Mouse (Mus musculus): ENCODE results near the gene Nrarp.

Gene Nrarp

DNA sequence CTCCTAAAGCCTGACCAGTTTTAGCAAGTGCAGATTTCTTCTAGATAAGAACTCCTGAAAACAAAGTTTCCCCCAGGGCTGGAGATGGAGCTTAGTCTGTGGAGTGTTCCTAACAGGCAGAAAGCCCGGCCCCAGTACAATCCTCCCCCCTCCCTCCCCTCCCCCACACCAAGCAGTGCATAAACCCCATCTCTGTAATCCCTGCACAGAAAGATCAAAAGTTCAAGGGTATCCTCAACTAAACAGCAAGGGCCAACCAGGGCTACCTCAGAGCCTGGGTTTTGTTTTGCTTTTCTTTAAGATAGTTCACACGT is 11.9 kb upstream of the Nrarp start:
- no peaks in the 10 kb centered on the region for H3K27me3 ChIP-seq (ENCODE audit: control insufficient read depth, insufficient read depth, low read length, poor library complexity, severe bottlenecking)

DNA sequence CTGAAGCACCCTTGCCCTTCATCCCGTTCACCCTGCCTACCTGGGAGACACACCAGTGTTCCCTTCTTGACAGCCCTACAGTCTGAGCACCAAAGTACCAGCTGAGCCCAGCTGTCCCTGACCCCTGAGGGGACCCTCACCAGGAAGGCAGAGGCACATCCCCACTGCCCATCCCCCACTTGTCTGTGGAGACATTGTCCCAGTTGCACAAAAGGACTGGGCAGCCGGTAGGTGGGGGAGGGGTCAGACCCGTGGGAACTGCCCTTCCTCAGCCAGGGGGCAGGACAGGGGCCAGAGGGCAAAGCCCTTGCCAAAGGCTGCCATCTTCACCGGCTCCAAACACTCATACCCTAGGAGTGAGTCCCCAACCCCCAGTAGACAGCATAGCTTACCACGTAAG is 10.8 kb upstream of the Nrarp start:
- H3K27me3 ChIP-seq (ENCODE audit: control insufficient read depth, insufficient read depth, low read length, poor library complexity, severe bottlenecking) = no peaks in the 10 kb centered on the region
- H3K36me3 ChIP-seq (ENCODE audit: control insufficient read depth, insufficient read depth, low read length, poor library complexity, severe bottlenecking) = no peaks in the 10 kb centered on the region
- DNase-seq (ENCODE audit: low read depth, low spot score) = no peak

More for the DNA sequence above, 11.9 kb upstream of the Nrarp start:
- DNase-seq (ENCODE audit: low read depth, low spot score) = no peak
- H3K36me3 ChIP-seq (ENCODE audit: control insufficient read depth, insufficient read depth, low read length, poor library complexity, severe bottlenecking) = no peaks in the 10 kb centered on the region

DNA sequence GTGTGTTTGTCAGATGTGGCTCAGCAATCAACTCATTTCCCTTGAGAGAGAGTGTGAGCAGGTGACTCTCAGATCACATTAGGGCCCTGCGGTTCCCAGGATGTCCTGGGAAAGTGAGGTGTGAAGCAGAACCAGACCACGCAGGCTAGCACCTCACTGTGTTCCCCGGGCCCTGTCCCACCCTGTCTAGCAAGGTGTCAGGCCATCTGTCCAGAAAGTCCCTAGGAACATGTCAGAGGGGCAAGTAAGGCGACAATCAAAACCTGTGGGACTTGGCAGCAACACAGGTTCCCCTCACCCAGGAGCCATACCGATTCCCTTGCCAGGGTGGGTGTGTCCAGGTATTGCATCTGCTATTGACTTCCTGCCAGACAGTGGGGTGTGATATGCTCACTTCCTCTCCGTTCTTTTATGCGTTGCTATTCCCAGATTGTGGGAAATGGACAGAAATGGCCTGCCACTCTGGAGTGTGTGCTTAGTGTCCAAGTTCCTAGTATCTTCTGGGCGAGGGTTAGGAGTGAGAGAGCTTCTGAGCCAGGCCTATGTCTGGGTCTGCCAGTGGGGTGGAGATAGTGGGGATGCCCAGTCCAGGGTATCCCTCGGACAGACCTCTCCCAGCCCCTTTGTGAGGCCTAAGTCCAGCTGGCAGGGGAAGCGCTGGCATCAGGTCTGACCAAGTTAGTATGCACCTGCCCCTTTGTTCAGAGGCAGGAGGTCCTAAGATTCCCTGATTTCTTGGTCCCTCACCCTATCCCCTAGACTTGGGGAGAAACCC is 10.0 kb upstream of the Nrarp start:
- H3K27me3 ChIP-seq (ENCODE audit: control insufficient read depth, insufficient read depth, low read length, poor library complexity, severe bottlenecking) = no peaks in the 10 kb centered on the region
- peak; percentile 20 for DNase-seq (ENCODE audit: low read depth, low spot score)
- no peaks in the 10 kb centered on the region for H3K36me3 ChIP-seq (ENCODE audit: control insufficient read depth, insufficient read depth, low read length, poor library complexity, severe bottlenecking)

DNA sequence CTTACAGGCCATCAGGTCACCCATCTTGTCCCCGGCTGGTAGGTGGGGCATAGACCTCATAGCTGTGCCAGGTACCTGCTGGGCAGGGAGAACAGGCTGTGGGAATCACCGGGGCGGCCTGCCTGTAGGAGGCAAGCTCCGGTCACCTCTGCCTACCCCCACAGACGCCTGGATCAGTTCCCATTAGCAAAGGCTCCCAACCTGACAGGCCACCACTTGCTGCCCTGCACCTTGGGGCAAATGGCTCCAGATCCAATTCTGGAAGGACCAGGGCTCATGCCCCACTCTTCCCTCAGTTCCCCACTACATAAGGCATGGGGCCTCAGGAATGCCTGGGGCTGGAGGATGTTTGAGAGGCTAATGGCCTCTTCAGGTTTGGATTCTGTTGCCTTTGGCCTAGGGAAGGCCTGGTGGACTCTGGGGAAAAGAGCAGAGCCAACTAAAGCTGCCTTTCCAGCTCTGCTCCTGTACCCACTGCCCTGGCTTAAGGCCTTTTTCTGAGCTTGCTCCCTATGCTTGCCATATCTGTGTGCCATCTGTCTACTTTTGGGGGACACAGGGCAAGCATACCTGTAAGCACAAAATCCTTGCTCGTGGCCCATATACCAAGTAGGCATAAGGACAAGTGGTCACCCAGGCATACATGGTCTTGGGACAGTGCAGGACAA is 9.3 kb upstream of the Nrarp start:
- DNase-seq (ENCODE audit: low read depth, low spot score) = no peak
- Histone ChIP-seq H3K36me3 (ENCODE audit: control insufficient read depth, insufficient read depth, low read length, poor library complexity, severe bottlenecking) (no peaks in the 10 kb centered on the region), H3K27me3 (ENCODE audit: control insufficient read depth, insufficient read depth, low read length, poor library complexity, severe bottlenecking) (no peaks in the 10 kb centered on the region)

DNA sequence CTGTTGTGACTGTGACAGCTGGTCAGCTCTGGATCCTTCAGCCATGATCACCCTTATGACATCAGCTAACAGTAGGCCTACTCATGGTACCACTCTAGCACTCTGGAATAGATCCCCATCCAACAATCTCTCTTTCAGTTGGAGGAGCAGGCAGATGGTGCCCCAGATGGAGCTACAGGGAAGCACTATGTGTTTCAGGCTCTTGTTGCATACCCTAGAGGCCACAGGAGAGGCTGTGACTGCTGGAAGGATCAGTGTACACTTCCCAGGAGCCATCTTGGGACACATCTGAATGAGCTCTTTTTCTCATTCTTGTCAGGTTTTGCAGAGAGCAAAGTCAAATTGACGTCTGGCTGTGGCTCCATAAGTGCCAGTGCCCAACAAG is 8.8 kb upstream of the Nrarp start:
- Histone ChIP-seq H3K36me3 (ENCODE audit: control insufficient read depth, insufficient read depth, low read length, poor library complexity, severe bottlenecking) (no peaks in the 10 kb centered on the region), H3K27me3 (ENCODE audit: control insufficient read depth, insufficient read depth, low read length, poor library complexity, severe bottlenecking) (no peaks in the 10 kb centered on the region)
- DNase-seq (ENCODE audit: low read depth, low spot score) = no peak

DNA sequence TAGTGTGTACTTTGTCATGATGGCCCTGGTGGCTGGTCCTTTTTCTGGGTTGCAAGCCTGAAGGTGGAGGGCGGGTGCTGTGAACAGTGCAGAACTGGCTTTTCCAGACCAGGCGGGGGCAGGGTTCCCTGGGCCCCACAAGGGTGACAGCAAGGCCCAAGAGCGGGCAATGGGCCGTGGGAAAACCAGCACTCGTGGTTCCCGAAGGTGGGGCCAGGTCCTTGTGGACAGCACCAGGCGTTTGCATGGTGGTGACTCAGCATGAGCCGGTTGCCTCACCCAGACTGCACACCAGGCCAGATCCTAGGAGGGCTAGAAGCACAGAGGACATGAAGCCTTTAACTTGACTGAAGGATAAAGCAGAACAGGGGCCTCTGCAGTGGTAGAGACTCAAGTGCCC is 7.9 kb upstream of the Nrarp start:
- no peaks in the 10 kb centered on the region for H3K36me3 ChIP-seq (ENCODE audit: control insufficient read depth, insufficient read depth, low read length, poor library complexity, severe bottlenecking)
- DNase-seq (ENCODE audit: low read depth, low spot score) = no peak
- no peaks in the 10 kb centered on the region for H3K27me3 ChIP-seq (ENCODE audit: control insufficient read depth, insufficient read depth, low read length, poor library complexity, severe bottlenecking)

DNA sequence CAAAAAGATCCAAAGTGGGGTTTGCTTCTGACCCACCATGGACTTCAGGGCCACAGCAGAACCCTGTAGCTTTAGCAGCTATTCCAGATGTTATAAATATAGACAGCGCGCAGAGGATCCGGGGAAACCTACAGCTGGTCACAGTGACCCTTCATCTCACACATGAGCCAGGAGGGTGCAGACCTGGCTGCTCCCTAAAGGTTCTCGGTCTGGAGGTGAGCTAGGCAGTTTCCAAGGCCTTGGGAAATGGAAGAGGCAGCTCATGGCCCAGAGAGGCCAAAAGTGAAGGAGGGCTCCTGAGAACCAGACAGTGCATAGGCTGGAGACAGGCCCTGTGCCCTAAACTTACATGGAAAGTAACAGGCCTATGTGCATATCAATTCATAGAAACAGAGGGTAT is 6.7 kb upstream of the Nrarp start:
- Histone ChIP-seq H3K36me3 (ENCODE audit: control insufficient read depth, insufficient read depth, low read length, poor library complexity, severe bottlenecking) (no peaks in the 10 kb centered on the region), H3K27me3 (ENCODE audit: control insufficient read depth, insufficient read depth, low read length, poor library complexity, severe bottlenecking) (no peaks in the 10 kb centered on the region)
- no peak for DNase-seq (ENCODE audit: low read depth, low spot score)

DNA sequence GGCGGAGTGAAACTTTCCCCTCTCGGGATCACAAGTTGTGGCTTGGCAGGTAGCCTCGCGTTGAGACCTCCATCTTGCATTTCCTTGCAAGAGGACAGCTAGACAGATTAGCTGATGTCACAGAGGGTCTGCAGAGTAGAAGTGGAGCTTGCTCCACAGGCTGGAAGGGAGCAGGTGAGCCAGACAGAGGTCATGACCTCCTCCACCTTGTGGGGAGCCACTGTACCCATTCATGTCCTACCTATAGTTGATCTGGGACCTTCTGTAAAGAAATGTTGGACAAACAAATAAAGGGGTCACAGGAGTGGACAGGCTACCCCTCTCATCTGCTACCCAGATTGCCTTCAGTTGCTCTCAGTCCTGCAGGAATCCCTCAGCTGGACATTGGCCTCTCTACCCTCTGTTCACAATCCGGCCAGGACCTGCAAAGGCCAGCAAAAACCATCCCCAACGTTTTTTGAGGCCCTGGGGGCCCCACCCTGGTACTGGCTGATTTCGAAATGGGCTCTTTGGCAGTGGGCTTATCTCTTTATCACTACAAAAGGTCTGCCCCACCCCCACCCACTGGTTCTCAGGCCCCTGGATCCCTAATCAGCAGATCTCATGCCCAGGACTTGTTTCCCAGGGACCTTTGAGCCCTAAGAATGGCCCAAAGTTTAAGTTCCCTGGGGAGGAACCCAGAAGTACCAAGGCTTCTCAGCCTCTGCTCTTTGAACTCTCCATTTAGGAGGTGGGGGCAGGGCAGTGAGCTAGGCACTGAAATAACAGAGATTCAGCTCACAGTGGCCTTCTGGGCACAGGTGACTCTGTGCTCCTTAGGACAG is 5.5 kb upstream of the Nrarp start:
- H3K27me3 ChIP-seq (ENCODE audit: control insufficient read depth, insufficient read depth, low read length, poor library complexity, severe bottlenecking) = no peaks in the 10 kb centered on the region
- no peaks in the 10 kb centered on the region; the same call in 1 of the 2 replicates for H3K36me3 ChIP-seq (ENCODE audit: control insufficient read depth, insufficient read depth, low read length, poor library complexity, severe bottlenecking)
- DNase-seq (ENCODE audit: low read depth, low spot score) = no peak

DNA sequence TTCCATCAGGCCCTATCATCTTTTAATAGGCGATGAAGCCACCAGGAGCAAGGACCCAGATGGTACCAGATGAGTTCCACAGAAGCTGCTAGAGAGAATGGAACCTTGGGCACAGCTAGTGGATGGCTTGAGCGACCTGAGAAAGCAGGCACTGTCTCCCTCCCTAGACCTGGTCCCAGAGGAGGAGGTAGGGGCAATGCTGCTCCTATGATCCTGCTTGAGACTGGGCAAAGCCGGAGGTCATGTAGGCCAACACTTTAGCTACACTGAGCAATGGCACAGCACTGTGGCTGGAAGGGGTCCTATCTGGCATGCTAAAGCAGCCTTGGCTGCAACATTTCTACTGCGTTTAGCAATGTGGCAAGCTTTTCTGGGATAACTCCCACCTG is 4.9 kb upstream of the Nrarp start:
- Histone ChIP-seq H3K36me3 (ENCODE audit: control insufficient read depth, insufficient read depth, low read length, poor library complexity, severe bottlenecking) (no peaks in the 10 kb centered on the region; the same call in 1 of the 2 replicates), H3K27me3 (ENCODE audit: control insufficient read depth, insufficient read depth, low read length, poor library complexity, severe bottlenecking) (no peaks in the 10 kb centered on the region)
- DNase-seq (ENCODE audit: low read depth, low spot score) = no peak

DNA sequence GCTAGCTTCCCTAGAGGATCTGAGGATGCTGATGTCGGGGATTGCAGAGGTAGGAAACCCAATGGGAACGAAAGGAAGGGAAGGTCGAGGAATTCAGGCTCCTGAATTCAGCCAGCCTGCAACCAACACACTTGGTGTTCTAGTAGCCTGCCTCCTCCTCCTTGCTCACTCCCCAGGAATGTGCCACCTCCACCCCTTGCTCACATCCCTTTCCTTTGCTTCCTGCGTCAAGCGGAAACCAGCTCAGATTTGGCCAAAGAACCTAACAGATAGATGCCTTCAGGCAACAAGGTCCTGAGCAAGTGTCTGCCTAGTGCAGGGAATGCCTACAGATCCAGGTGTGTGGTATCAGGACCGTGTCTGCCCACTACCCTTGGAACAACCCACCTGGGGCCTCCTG is 4.0 kb upstream of the Nrarp start:
- Histone ChIP-seq H3K36me3 (ENCODE audit: control insufficient read depth, insufficient read depth, low read length, poor library complexity, severe bottlenecking) (no peaks in the 10 kb centered on the region; the same call in 1 of the 2 replicates), H3K27me3 (ENCODE audit: control insufficient read depth, insufficient read depth, low read length, poor library complexity, severe bottlenecking) (no peaks in the 10 kb centered on the region)
- DNase-seq (ENCODE audit: low read depth, low spot score) = no peak

DNA sequence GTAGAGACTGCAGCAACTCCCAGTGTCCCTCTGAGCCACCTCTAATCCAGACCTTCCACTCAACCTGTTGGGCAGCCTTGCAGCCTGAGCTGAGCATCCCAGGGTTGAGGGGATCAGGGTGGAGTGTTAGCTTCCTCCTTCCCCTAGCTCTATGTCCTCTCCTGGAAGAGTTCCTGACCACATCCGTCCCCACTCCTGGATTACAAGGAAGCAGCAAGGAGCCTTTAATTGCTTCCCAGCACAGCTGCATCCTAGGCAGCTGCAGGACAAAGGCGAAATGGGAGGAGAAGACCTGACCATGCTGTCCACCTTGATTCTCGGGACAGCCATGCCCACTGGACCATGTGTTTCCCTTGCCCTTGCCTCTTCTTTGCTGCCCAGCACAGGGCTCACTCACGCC is 3.5 kb upstream of the Nrarp start:
- no peak for DNase-seq (ENCODE audit: low read depth, low spot score)
- H3K27me3 ChIP-seq (ENCODE audit: control insufficient read depth, insufficient read depth, low read length, poor library complexity, severe bottlenecking) = no peaks in the 10 kb centered on the region
- H3K36me3 ChIP-seq (ENCODE audit: control insufficient read depth, insufficient read depth, low read length, poor library complexity, severe bottlenecking) = no peaks in the 10 kb centered on the region; the same call in 1 of the 2 replicates

DNA sequence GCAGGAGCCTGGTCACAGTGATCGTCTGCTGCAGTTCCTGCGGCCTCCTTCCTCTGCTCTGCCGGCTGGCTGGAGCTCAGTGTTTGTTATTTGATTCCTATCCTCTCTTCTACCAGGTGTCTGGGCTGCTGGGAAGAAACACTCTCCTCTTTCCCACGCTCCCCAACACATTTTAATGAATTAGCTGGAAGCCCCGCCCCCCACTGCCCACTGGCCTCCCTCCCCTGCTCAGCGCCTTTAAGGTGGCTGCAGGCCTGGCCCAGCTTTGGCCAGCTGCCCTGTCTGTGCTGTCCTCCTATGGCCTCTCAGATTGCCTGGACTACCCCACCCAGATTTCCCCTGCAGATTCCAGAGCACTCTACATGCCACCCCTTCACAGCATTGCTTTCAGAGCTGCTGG is 2.9 kb upstream of the Nrarp start:
- no peak for DNase-seq (ENCODE audit: low read depth, low spot score)
- Histone ChIP-seq H3K27me3 (ENCODE audit: control insufficient read depth, insufficient read depth, low read length, poor library complexity, severe bottlenecking) (no peaks in the 10 kb centered on the region), H3K36me3 (ENCODE audit: control insufficient read depth, insufficient read depth, low read length, poor library complexity, severe bottlenecking) (no peaks in the 10 kb centered on the region; the same call in 1 of the 2 replicates)

DNA sequence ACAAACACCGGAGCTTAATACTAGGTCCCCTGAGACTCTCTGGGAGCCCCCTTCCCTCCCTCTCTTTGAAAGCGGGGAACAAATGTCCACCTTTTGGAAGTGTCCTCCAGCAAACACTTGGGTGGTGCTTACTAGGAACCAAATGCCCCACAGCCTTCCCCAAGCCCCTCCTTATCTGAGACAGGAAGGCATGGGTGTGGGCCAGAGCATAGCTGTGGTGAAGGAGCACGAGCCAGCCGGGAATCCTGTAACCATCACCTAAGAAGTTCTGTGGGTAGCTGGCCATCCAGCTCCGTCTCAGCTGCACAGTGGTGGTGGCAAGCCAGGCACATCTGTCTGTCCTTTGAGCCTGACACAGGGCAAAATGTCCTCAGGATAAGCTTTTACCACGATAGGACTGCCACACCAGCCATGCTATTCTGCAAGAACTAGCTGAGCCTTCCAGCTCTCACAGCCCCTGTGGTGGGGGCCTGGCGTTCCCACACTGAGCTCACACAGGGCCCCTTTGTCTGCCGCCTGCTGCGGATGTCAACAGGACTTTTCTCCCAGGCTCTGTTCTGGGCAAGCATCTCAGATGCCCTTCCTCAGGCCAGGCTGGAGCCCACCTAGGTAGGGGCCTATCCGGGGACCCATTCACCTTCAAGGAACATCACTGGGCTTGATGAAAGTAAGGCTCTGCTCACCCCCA is 2.1 kb upstream of the Nrarp start:
- no peaks in the 10 kb centered on the region; the same call in 1 of the 2 replicates for H3K36me3 ChIP-seq (ENCODE audit: control insufficient read depth, insufficient read depth, low read length, poor library complexity, severe bottlenecking)
- DNase-seq (ENCODE audit: low read depth, low spot score) = no peak
- H3K27me3 ChIP-seq (ENCODE audit: control insufficient read depth, insufficient read depth, low read length, poor library complexity, severe bottlenecking) = no peaks in the 10 kb centered on the region

DNA sequence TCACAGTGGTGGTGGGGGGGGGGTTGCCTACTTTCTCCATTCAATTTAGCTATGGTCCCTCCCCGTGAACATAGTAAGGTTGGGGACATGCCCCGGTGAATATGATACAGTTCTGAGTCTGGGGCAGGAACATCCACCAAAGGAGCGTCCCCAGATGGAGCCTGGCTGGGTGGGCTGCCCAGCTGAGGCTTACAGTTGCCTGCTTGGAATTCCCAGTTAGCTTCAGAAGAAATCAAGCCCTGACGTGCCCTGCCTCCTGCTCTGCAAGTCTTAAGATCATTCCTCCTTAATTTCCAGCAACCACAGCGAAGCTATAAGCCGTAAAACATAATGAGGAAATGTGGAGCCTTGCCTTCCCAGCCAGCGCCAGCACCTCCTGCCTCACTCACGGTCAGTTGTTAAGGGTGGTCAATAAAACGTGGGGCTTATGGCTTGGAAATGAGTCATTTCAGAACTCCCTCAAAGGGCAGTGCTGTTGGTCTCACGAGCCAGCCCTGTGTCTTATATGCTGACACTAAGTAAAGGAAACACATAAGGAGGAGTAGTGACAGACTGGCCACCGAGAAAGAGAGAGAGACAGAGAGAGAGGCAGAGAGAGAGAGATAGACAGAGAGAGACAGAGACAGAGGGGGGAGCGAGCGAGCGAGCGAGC is 866 bp upstream of the Nrarp start:
- H3K36me3 ChIP-seq (ENCODE audit: control insufficient read depth, insufficient read depth, low read length, poor library complexity, severe bottlenecking) = no peaks in the 10 kb centered on the region; the same call in 1 of the 2 replicates
- H3K27me3 ChIP-seq (ENCODE audit: control insufficient read depth, insufficient read depth, low read length, poor library complexity, severe bottlenecking) = no peaks in the 10 kb centered on the region
- no peak for DNase-seq (ENCODE audit: low read depth, low spot score)

Data from splenic B cell, adult 2 months (primary cell).